Mouse (Mus musculus) adipocyte (in vitro differentiated cells): Measurements from ENCODE around the gene Mymx.

Source experiments
- DNase-seq: peaks from one replicate; pipeline ENCODE4 v3.0.0-alpha.2; 2016; ENCODE audit warnings: low spot score

The Mymx gene

GRCm38 (mm10) chr17:45610144-45610866 is 8.4 kb upstream of the Mymx start:
- DNase-seq: peak; percentile 60

- no peak for DNase-seq
Observed at GRCm38 (mm10) chr17:45608396-45608795, 6.5 kb upstream of the Mymx start.

- no peak for DNase-seq
Observed at GRCm38 (mm10) chr17:45606992-45607879, 5.3 kb upstream of the Mymx start.

- no peak for DNase-seq
Observed at GRCm38 (mm10) chr17:45602984-45603383, 1.1 kb upstream of the Mymx start.

- no peak for DNase-seq
Observed at GRCm38 (mm10) chr17:45601325-45601724, 577 bp downstream of the Mymx start.

GRCm38 (mm10) chr17:45600267-45600666 is 1.6 kb downstream of the Mymx start:
- no peak for DNase-seq

- DNase-seq: no peak
Observed at GRCm38 (mm10) chr17:45599446-45600242, 2.3 kb downstream of the Mymx start, which contains the start of gene Slc29a1. TSS of gene Slc29a1 (minus strand) at chr17:45599606.

- DNase-seq: peak; percentile 10
Observed at GRCm38 (mm10) chr17:45598891-45599290, 3.0 kb downstream of the Mymx start.

GRCm38 (mm10) chr17:45598376-45598775 is 3.5 kb downstream of the Mymx start:
- peak; percentile 45 for DNase-seq

- DNase-seq: peak; percentile 83
Observed at GRCm38 (mm10) chr17:45597787-45598186, 4.1 kb downstream of the Mymx start.

GRCm38 (mm10) chr17:45596631-45597396 is 5.1 kb downstream of the Mymx start:
- DNase-seq: peak; percentile 94

GRCm38 (mm10) chr17:45595736-45596390 is 6.0 kb downstream of the Mymx start:
- DNase-seq: no peak

- peak; percentile 33 for DNase-seq
Observed at GRCm38 (mm10) chr17:45594881-45595735, 6.8 kb downstream of the Mymx start.

- DNase-seq: no peak
Observed at GRCm38 (mm10) chr17:45594195-45594594, 7.7 kb downstream of the Mymx start.

- DNase-seq: no peak
Observed at GRCm38 (mm10) chr17:45593479-45593878, 8.4 kb downstream of the Mymx start.

GRCm38 (mm10) chr17:45592606-45593431 is 9.1 kb downstream of the Mymx start:
- DNase-seq: peak; percentile 61

- peak; percentile 34 for DNase-seq
Observed at GRCm38 (mm10) chr17:45591701-45592605, 9.9 kb downstream of the Mymx start.

GRCm38 (mm10) chr17:45590410-45590809 is 11.5 kb downstream of the Mymx start:
- DNase-seq: no peak
